Mouse (Mus musculus) liver, embryonic 11.5 days (tissue): ENCODE results near the gene Smarcd1. TPM values are rescaled to one million over a fixed set of nuclear protein-coding genes. Genes with fewer than 3 reads are reported as not detected.

Experiments used
- ATAC-seq: fragments of 200-750 bp; cut with Nextera tagmentation; replicated peaks from 2 replicates; pipeline ENCODE4 v1.8.0; 2017; ENCODE audit warnings: moderate number of reproducible peaks, mild to moderate bottlenecking, moderate TSS enrichment, moderate library complexity; ENCODE audit not compliant: low FRiP score
- DNase-seq: peaks from one replicate; pipeline ENCODE4 v3.0.0-alpha.2; 2017; ENCODE audit warnings: low spot score
- H3K27ac ChIP-seq: fragments of 300-500 bp; sonication (generic); 2 replicates; pipeline ENCODE4 v1.5.1; 2014; ENCODE audit warnings: mild to moderate bottlenecking, low read depth, low read length, control low read depth
- H3K27me3 ChIP-seq: fragments of 300-500 bp; sonication (generic); replicated peaks from 2 replicates; pipeline ENCODE4 v1.6.1; 2014; ENCODE audit warnings: low read length, mixed read lengths; ENCODE audit not compliant: control insufficient read depth, insufficient read depth
- H3K36me3 ChIP-seq: fragments of 300-500 bp; sonication (generic); 2 replicates; pipeline ENCODE4 v1.6.1; 2014; ENCODE audit warnings: mild to moderate bottlenecking, low read length, moderate library complexity, mixed read lengths; ENCODE audit not compliant: control insufficient read depth, insufficient read depth
- H3K4me1 ChIP-seq: fragments of 300-500 bp; sonication (generic); replicated peaks from 2 replicates; pipeline ENCODE4 v1.6.1; 2014; ENCODE audit warnings: low read length, mixed read lengths; ENCODE audit not compliant: control insufficient read depth, insufficient read depth
- H3K4me2 ChIP-seq: fragments of 300-500 bp; sonication (generic); 2 replicates; pipeline ENCODE4 v1.6.1; 2014; ENCODE audit warnings: mild to moderate bottlenecking, control low read depth, moderate library complexity
- H3K4me3 ChIP-seq: fragments of 300-500 bp; sonication (generic); 2 replicates; pipeline ENCODE4 v1.5.1; 2014; ENCODE audit warnings: low read depth, low read length, control low read depth
- H3K9ac ChIP-seq: fragments of 300-500 bp; sonication (generic); 2 replicates; pipeline ENCODE4 v1.6.1; 2014; ENCODE audit warnings: low read depth, low read length, control low read depth
- H3K9me3 ChIP-seq: fragments of 300-500 bp; sonication (generic); 2 replicates; pipeline ENCODE4 v1.6.1; 2016; ENCODE audit warnings: low read length, inconsistent platforms, mixed read lengths; ENCODE audit not compliant: control insufficient read depth
- WGBS: fragments of 180-500 bp; shearing (Covaris S2); extraction: QIAGEN DNeasy Blood & Tissue Kit; methylation state at CpG from one replicate; pipeline ENCODE4 v1.1.7; 2014; 5-methylcytosine and 5-hydroxymethylcytosine counted together
- polyA plus RNA-seq: library from polyadenylated mRNA; unstranded; fragments of >200 nt; fragmentation: Nextera tagmentation; extraction: Ambion mirVana; gene quantifications from 2 replicates; pipeline ENCODE4 v1.2.1, GENCODE M21; 2014

Smarcd1 gene
- polyA plus RNA-seq, 1 experiment from 2014 or later: 26.7 TPM

DNA sequence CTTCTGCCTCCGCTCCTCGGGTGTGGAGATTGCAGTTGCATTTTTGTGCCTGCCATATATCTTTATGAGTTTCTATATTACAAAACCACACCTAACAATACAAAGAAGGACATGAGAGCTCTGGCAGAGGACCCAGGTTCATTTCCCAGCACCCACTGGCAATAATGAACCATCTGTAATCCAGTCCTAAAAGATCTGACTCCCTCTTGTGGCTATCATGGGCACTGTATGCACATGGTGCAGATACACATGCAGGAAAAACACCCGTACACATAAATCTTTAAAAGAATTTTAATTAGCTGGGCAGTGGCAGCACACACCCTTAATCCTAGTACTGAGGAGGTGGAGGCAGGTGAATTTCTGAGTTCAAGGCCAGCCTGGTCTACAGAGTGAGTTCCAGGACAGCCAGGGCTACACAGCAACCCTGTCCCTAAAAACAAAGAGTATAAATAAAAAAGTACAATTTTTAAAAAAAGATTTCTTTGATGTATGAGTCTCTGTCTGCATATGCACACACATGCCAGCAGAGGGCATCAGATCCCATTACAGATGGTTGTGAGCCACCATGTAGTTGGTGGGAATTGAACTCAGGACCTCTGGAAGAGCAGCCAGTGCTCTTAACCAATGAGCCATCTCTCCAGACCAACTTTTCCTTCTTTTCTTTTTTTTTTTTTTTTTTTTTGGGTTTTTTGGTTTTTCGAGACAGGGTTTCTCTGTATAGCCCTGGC is 27.3 kb downstream of the Smarcd1 start:
- Histone ChIP-seq H3K4me1 (peaks cover 12% of the 10 kb centered on the region), H3K4me2 (no peak overlapping the region), H3K9me3 (peaks cover 5% of the 10 kb centered on the region; the same call in 1 of the 2 replicates), H3K36me3 (peaks cover 20% of the 10 kb centered on the region), H3K9ac (no peak overlapping the region), H3K27ac (no peak overlapping the region), H3K4me3 (no peak overlapping the region), H3K27me3 (no peaks in the 10 kb centered on the region)
- 98% methylated on average over 3 of the region's 4 CpGs for WGBS
- ATAC-seq (no peak), DNase-seq (no peak)

GRCm38 (mm10) chr15:99731167-99731566 is 29.2 kb downstream of the Smarcd1 start:
- Histone ChIP-seq H3K4me1 (0 out of 2 replicates have a peak, but pooled peaks cover 4% of the 10 kb centered on the region), H3K4me2 (no peak overlapping the region), H3K27me3 (no peaks in the 10 kb centered on the region), H3K9ac (no peak overlapping the region), H3K27ac (no peak overlapping the region), H3K36me3 (peaks cover 20% of the 10 kb centered on the region), H3K9me3 (peaks cover 5% of the 10 kb centered on the region; the same call in 1 of the 2 replicates), H3K4me3 (no peak overlapping the region)
- WGBS: 87% methylated on average over 2 of the region's 2 CpGs
- DNase-seq: no peak
- no peak for ATAC-seq

DNA sequence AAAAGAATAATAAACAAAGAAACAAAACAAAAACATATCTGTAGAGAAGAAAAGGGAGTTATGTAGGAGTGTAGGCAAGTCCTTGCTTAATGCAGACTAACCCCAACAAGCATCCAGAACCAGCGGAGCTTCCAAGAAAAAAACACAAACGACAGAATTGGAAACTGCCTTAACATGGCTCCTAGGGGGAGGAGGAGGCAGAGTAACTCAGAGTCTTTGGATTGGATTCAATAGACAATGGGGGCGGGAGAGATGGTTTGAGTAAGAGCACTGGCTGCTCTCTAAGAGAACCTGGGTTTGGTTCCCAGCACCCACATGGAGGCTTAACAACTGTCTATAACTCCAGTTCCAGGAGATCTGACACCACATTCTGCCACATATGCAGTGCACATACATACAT is 29.7 kb downstream of the Smarcd1 start:
- ATAC-seq: no peak
- Histone ChIP-seq H3K36me3 (peaks cover 21% of the 10 kb centered on the region), H3K4me2 (no peak overlapping the region), H3K4me1 (0 out of 2 replicates have a peak, but pooled peaks cover 1% of the 10 kb centered on the region), H3K4me3 (no peak overlapping the region), H3K9me3 (peaks cover 5% of the 10 kb centered on the region; the same call in 1 of the 2 replicates), H3K9ac (no peak overlapping the region), H3K27me3 (no peaks in the 10 kb centered on the region), H3K27ac (no peak overlapping the region)
- 88% methylated on average over 3 of the region's 3 CpGs for WGBS
- no peak for DNase-seq

DNA sequence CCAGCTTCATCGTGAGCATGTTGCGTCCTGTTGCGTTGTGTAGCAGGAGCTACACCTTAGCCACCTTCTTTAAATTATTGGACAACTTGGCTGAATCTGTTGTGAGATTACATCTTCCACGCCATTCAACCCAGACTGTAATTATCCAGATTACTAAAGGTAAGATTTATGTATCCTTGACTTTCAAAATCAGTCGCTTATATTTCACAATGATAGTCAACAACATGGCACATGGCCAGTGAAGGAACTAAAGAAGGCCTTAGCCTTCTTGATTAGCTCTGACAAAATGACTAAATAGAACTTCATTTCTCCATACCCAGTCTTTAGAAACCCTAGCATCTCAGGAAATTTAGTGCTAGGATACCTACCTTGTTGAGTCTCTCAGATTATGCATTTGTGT is 31.3 kb downstream of the Smarcd1 start:
- Histone ChIP-seq H3K4me3 (no peak overlapping the region), H3K4me2 (no peak overlapping the region), H3K36me3 (peaks cover 18% of the 10 kb centered on the region; the same call in 1 of the 2 replicates), H3K4me1 (no peaks in the 10 kb centered on the region), H3K27ac (no peak overlapping the region), H3K9me3 (peaks cover 5% of the 10 kb centered on the region; the same call in 1 of the 2 replicates), H3K9ac (no peak overlapping the region), H3K27me3 (no peaks in the 10 kb centered on the region)
- 94% methylated on average over 5 of the region's 5 CpGs for WGBS
- ATAC-seq: no peak
- no peak for DNase-seq

GRCm38 (mm10) chr15:99735631-99736030 is 33.7 kb downstream of the Smarcd1 start:
- DNase-seq (no peak), ATAC-seq (no peak)
- Histone ChIP-seq H3K27me3 (no peaks in the 10 kb centered on the region), H3K9me3 (no peaks in the 10 kb centered on the region), H3K4me3 (no peak overlapping the region), H3K4me1 (no peaks in the 10 kb centered on the region), H3K27ac (no peak overlapping the region), H3K36me3 (peaks cover 13% of the 10 kb centered on the region; the same call in 1 of the 2 replicates), H3K9ac (no peak overlapping the region), H3K4me2 (no peak overlapping the region)
- WGBS: 87% methylated on average over 2 of the region's 2 CpGs

DNA sequence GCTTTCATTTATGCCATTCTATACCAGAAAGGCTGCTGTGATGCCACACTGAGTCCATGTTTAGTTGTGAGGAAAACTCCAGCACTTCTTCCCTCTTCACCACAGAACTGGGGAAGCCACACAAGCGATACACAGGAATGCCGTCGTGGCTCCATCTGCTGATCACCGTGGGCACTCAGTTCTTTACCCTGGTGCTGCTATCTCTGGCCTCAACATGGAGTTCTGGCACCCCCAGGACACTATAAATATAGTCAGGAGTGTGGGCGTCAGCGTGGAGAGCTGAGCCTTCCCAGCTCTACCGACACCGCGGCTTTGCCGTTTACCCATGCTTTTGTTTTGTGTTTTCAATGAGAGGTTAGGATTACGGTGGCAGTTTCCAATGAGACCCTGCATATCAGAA is 34.7 kb downstream of the Smarcd1 start:
- Histone ChIP-seq H3K9ac (no peak overlapping the region), H3K4me1 (no peaks in the 10 kb centered on the region), H3K4me3 (no peak overlapping the region), H3K36me3 (peaks cover 10% of the 10 kb centered on the region; the same call in 1 of the 2 replicates), H3K9me3 (no peaks in the 10 kb centered on the region), H3K27ac (no peak overlapping the region), H3K4me2 (no peak overlapping the region), H3K27me3 (no peaks in the 10 kb centered on the region)
- WGBS: 93% methylated on average over 11 of the region's 11 CpGs
- DNase-seq (no peak), ATAC-seq (no peak)

DNA sequence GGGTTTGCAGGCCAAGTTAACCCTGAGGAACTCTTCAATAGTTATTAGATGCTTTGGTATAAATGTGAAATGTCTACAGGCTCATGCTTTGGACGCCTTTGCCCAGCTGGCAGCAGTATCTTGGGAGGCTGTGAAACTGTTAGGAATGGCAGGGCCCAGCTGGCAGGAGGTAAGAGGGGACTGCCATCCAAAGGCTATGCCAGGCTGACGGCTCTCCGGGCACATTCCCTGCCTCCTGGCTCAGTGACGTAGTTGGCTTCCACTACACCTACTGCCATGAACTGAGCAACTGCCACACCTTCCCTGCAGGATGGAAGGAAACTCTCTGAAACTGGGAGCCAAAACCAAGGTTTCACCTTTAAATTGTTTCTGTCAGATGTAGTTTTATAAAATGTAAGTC is 38.3 kb downstream of the Smarcd1 start:
- DNase-seq (no peak), ATAC-seq (no peak)
- WGBS: 92% methylated on average over 4 of the region's 4 CpGs
- Histone ChIP-seq H3K36me3 (peaks cover 10% of the 10 kb centered on the region; the same call in 1 of the 2 replicates), H3K4me3 (no peak overlapping the region), H3K9me3 (no peaks in the 10 kb centered on the region), H3K27ac (no peak overlapping the region), H3K4me2 (no peak overlapping the region), H3K9ac (no peak overlapping the region), H3K27me3 (no peaks in the 10 kb centered on the region), H3K4me1 (no peaks in the 10 kb centered on the region)

GRCm38 (mm10) chr15:99754204-99754603 is 52.3 kb downstream of the Smarcd1 start:
- Histone ChIP-seq H3K4me1 (no peaks in the 10 kb centered on the region), H3K9ac (no peak overlapping the region), H3K27ac (no peak overlapping the region), H3K27me3 (no peaks in the 10 kb centered on the region), H3K9me3 (no peaks in the 10 kb centered on the region), H3K4me3 (no peak overlapping the region), H3K36me3 (no peaks in the 10 kb centered on the region), H3K4me2 (no peak overlapping the region)
- ATAC-seq (no peak), DNase-seq (no peak)
- WGBS: 63% methylated on average over 3 of the region's 3 CpGs
